Mouse (Mus musculus): ENCODE data around the gene BC048403.
A peak's percentile ranks its signal among the peaks of the same experiment; 100 is the strongest.

BC048403 gene

DNA sequence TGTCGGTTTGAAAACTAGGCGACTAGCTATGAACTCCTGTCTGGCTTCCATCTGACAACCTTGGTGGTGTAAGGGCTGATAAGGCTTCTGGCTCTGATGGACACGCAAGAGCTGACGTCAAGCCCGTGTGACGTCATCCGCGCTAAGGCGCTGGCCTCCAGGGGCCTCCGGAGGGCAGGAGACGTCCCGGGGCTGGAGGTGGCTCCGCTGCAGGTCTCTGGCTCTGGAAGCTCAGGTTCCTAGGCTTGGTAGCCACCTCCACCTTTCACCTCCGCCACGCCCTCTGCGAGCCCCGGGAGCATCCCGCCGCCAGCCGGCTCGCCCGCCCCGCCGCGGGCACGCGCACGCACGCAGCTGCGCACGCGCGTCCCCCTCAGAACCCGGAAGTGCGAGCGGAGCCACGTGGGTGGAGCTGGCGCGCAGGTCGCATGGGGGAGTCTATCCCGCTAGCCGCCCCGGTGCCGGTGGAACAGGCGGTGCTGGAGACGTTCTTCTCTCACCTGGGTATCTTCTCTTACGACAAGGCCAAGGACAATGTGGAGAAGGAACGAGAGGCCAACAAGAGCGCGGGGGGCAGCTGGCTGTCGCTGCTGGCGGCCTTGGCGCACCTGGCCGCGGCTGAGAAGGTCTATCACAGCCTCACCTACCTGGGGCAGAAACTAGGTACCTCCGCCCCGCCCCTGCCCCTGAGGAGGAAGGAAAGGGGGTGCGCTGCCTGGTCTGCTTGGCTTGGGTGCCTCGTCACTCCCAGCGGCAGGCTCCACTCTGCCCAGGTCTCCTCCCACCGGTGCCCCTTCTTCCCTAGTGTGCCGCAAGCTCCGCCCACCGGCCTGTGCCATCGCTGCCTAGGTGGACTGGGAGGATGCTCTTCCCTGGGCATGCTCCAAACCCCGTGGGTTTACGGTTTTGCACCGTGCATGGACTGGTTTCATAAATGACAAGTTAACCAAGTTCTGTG, at the start of gene BC048403:
Gene BC048403 (plus strand): TSS at position 390 of the 958 bp plus-strand sequence.
- DNase-seq (ENCODE audit: low read depth, low spot score): peak; percentile 40

- DNase-seq (ENCODE audit: low read depth, low spot score): no peak
These were observed 46.7 kb upstream of the BC048403 start for GRCm38 (mm10) chr10:121692944-121693579.

- DNase-seq (ENCODE audit: low read depth, low spot score): no peak
These were observed 45.2 kb upstream of the BC048403 start for GRCm38 (mm10) chr10:121694567-121694966.

DNA sequence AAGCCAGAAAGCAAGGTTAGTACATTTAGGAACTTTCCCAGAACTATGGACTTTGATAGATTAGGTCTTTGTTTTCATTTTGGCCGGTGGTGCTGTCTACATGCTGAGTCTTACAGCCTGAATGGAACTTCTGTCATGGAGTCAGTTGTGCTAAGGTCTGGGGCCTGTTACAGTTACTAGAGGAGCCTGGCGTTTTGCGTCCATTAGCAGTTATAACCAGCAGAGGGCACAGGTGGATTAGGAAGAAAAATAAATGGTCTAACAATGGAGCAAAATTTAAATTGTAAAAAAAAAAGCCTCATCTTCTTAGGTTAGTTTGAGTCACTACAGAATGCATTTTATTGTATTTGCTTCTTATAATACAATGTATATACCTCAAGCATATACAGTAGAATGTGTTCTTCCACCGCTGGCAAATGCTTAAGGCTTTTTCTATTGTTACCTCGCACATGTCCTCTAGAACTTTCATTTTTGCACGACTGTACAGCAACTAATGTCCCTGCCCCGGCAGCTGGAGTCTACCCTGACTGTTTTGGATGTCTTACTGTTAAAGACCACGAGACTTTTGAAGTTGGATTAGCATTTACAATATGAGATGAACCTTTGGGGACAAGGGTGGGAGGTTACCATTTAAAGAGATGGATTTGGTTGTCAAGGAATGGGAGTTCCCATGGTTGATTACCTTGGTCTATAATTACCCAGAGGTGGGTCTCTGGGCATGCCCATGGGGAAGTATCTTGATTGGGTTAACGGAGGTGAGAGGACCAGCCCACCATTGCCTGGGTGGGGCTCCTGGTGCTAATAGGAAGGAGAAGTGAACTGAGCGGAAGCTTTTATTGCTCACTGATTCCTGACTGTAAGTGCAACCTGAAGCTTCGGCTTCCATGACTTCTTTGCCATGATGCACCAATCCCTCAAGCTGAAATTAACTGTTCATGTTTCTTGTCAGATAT, 38.2 kb upstream of the BC048403 start:
- peak; percentile 43 for DNase-seq (ENCODE audit: low read depth, low spot score)

GRCm38 (mm10) chr10:121703619-121704018, 36.1 kb upstream of the BC048403 start:
- DNase-seq (ENCODE audit: low read depth, low spot score): no peak

GRCm38 (mm10) chr10:121704871-121705270, 34.9 kb upstream of the BC048403 start:
- DNase-seq (ENCODE audit: low read depth, low spot score): no peak

GRCm38 (mm10) chr10:121705399-121706163, 34.2 kb upstream of the BC048403 start:
- no peak for DNase-seq (ENCODE audit: low read depth, low spot score)

DNA sequence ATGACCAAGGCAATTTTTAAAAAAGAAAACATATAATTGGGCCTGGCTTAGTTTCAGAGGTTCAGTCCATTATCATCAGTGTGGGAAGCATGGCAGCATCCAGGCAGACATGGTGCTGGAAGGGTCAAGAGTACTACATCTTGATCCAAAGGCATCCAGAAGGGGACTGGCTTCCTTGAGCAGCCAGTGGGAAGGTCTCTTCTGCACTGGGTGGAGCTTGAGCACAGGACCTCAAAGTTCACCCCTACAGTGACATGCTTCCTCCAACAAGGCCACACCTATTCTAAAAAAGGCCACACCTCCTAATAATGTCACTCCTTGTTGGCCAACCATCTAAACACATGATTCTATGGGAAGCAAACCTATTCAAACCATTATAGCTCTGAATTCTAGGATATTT, 22.9 kb upstream of the BC048403 start:
- DNase-seq (ENCODE audit: low read depth, low spot score): no peak

GRCm38 (mm10) chr10:121718896-121719585, 20.7 kb upstream of the BC048403 start:
- no peak for DNase-seq (ENCODE audit: low read depth, low spot score)

DNA sequence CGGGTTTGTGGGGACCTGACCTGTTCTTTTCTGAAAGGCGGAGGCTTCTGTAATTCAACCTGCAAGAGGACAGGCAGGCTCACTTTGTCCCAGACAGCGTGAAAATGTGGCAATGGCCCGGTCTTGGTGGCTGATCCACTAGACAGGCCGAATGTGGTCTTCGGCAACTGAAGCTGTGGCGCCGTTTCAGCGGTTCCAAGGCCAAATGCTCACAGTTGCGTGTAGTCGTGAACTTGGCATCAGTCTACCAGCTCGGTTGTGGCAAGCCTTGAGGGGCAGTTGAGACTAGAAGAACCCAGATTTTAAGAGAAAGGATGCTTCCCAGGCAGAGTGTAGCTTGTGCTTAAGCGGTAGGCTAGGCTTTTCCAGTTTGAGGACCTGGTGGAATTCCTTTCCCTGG, 19.0 kb upstream of the BC048403 start:
- DNase-seq (ENCODE audit: low read depth, low spot score): no peak

- no peak for DNase-seq (ENCODE audit: low read depth, low spot score)
These were observed 13.2 kb upstream of the BC048403 start for GRCm38 (mm10) chr10:121726505-121726904.

DNA sequence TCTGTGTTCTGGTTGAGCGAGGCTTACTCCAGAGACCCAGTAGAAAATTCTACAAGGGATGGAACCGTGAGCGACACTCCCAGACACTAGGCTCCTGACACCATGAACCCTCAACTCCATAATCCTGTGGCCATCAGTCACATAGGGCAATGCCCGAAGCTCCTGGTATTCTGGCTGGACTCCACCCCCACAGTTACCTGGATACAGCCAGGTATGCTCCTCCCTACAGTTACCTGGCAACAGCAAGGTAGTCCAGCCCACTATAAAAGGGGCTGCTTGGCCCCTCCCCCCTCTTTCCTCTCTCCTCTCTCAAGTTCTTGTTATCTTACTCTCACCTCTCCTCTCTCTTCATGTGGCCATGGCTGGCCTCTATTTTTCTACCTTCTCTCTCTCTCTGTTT, 12.6 kb upstream of the BC048403 start:
- DNase-seq (ENCODE audit: low read depth, low spot score): no peak

- no peak for DNase-seq (ENCODE audit: low read depth, low spot score)
These were observed 11.5 kb upstream of the BC048403 start for GRCm38 (mm10) chr10:121728226-121728625.

DNA sequence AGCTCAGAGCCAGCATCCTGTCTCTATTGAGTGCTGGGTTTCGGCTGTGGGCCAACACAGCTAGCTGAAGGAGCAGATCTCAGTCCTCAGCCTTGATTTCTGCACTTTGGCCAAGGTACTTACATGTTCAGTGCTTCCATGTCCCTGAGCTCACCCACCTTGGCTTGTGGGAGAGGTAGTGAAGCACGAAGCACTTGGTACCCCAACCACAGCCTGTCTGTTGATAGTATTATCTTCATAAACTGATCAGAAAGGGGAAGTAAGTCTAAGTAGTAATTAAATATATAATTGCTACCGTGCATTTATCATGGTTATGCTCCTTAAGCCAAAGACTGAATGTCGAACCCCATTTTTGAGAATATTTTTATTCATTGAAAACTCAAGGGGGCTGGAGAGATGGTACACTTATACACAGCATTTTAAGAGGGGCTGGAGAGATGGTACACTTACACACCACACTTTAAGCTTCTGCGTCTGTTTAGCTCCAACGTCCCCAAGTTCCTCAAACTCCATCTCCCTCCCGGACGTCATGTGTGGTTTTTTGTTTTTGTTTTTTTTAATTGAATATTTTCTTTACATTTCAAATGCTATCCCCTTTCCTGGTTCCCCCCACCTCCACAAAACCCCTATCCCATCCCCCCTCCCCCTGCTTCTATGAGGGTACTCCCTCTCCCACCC, 8.6 kb upstream of the BC048403 start:
- DNase-seq (ENCODE audit: low read depth, low spot score): no peak

DNA sequence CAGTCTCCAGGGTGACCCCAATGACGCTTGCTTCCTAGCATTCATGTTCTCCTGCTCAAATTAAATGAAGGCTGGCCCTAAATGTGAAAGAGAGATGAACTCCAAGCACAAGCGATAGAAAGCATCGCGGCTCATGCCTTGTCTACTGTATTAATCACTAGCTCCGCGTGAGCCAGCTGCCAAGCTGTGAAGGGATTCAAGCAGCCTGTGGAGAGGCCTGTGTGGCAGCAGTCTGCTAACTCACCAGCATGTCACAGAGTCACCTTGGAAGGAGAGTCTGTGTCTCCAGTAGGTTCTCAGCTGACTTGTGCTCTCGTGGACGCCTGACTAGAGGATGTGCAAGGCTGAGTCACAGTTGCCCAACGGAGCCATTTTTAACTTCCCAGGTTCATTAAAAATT, 7.2 kb upstream of the BC048403 start:
- DNase-seq (ENCODE audit: low read depth, low spot score): no peak

DNA sequence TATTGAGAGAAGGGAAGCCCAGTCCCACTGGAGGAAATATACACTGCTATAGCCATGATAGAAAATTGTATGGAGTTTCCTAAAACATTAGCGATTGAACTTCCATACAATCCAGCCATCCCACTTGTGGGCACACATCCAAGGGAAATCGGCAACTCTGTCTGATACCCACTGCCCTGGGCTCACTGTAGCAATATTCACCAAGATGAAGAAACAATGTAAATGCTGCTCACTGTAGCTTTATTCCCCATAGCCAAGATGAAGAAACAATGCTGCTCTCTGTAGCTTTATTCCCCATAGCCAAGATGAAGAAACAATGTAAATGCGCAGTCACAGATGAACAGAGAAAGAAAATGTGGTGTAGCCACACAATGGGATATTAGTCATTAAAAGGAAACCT, 2.5 kb upstream of the BC048403 start:
- no peak for DNase-seq (ENCODE audit: low read depth, low spot score)

DNA sequence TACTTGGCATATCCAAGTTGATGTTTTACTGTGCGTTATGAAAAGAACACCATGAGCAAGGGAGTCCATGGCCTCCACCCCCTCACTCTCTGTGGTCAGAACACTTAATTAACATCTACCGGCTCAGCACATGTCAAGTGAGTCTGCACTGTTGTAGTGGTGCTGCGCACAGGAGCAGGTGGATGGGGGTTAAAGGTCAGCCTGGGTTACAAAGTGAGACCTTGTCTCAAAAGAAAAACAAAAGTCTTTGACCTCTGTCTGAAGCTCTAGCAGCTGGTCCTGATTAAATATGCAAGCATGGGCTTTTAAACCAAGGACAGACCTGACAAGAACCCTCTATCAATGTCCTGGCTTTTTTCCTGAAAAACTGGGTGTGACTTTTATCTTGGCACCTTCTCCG, 2.6 kb downstream of the BC048403 start:
- DNase-seq (ENCODE audit: low read depth, low spot score): no peak

DNA sequence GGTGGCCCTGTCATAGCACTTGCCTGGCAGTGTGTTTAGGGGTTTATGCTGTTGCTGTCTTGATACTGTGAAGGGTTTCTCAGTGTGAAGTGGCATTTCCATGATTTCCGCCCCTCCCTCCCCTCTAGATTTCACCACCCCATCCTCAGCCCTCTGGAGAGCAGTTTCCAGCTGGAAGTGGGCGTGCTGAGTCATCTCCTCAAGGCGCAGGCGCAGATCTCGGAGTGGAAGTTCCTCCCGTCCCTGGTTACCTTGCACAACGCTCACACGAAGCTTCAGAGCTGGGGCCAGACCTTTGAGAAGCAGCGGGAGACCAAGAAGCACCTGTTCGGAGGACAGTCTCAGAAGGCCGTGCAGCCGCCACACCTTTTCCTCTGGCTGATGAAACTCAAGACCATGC, 10.4 kb downstream of the BC048403 start:
- no peak for DNase-seq (ENCODE audit: low read depth, low spot score)

DNA sequence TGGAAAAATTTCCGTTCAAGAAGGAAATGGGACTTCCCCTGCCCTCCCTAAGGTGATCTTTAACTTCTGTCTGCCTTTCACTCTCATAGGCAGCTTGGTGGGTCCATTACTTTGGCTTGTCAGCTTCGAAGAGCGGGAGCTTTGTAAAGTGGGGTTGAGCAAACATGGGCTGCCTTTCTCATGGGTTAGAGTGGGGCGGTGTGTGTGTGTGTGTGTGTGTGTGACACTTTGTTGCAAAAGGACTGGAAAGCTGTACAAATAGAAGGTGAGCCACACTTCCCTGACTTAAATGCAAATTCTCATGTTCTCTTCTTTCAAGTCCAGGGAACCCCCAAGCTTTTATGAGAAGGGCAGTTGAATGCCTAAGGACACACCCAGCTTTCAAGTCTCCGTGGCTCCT, 14.5 kb downstream of the BC048403 start:
- DNase-seq (ENCODE audit: low read depth, low spot score): no peak

DNA sequence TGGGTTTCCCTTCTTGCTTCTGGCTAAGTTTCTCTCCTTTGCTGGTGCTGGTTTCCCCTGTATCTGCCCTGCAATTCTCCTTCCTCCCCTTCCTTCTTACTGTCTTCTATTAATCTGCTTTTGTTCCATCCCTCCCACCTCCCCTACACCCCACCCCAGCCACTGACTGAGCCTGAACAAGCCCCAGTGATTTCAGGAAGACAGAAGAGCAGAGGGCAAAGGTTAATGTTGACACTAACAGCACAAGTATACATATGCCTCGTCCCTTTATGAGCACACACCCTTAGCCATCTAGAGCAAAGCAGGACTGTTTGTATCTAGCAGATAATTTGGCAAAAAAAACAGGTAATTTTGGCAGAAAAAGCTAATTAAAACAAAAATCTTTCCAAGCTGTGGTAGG, 16.1 kb downstream of the BC048403 start:
- no peak for DNase-seq (ENCODE audit: low read depth, low spot score)

Data from brain, embryonic 18.5 days (tissue).